Mouse (Mus musculus) ES-Bruce4 (cell line): Measurements from ENCODE around the gene Numb.

Experiments used
- CTCF ChIP-seq: IDR thresholded peaks from one replicate; pipeline ENCODE4 v1.8.1; 2011; ENCODE audit warnings: low read depth, low read length
- EP300 ChIP-seq: IDR thresholded peaks from 2 replicates; pipeline ENCODE4 v1.6.1; 2011; ENCODE audit warnings: low read depth, low read length; ENCODE audit not compliant: insufficient read depth
- POLR2A ChIP-seq: IDR thresholded peaks from one replicate; pipeline ENCODE4 v1.8.1; 2011; ENCODE audit warnings: low read length; ENCODE audit not compliant: insufficient read depth

GRCm38 (mm10) chr12:83929186-83929804 is 7.6 kb upstream of the Numb start:
- no peak for TF ChIP-seq CTCF
- no peak for TF ChIP-seq POLR2A
- no peak for TF ChIP-seq EP300
